Mouse (Mus musculus) c-Kit-positive CD71-negative TER-119-negative erythroid progenitor cells, embryonic 14.5 days (primary cell): ENCODE measurements around the gene Cox4i2.
A peak's percentile ranks its signal among the peaks of the same experiment; 100 is the strongest.

Experiments used
- DNase-seq: peaks from one replicate; pipeline ENCODE4 v3.0.0-alpha.2; 2013; ENCODE audit warnings: low read depth

Cox4i2 gene

DNA sequence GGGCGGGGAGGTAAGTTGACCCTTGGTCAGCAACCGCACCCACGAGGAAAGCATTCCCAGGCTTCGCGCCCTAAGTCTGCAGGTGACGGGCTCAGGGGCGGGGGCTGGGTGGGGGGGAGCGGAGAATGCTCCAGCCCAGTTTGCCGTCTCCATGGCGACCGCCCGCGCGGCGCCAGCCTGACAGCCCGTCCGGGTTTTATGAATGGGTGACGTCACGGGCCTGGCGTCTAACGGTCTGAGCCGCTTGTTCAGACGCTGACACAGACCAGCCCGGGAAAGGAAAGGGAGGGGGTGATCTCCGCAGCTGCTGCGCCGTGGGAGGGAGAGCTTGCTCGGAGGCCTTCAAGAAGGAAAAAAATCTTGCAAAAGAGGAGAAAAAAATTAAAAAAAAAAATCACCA is 19.0 kb upstream of the Cox4i2 start:
- DNase-seq = no peak

- DNase-seq = peak; percentile 87
These were observed 17.8 kb upstream of the Cox4i2 start, which contains the start of gene Id1 for GRCm38 (mm10) chr2:152736090-152736601. Gene Id1 (plus strand): TSS chr2:152736251.

- DNase-seq = no peak
These were observed 17.2 kb upstream of the Cox4i2 start for GRCm38 (mm10) chr2:152736748-152737147.

DNA sequence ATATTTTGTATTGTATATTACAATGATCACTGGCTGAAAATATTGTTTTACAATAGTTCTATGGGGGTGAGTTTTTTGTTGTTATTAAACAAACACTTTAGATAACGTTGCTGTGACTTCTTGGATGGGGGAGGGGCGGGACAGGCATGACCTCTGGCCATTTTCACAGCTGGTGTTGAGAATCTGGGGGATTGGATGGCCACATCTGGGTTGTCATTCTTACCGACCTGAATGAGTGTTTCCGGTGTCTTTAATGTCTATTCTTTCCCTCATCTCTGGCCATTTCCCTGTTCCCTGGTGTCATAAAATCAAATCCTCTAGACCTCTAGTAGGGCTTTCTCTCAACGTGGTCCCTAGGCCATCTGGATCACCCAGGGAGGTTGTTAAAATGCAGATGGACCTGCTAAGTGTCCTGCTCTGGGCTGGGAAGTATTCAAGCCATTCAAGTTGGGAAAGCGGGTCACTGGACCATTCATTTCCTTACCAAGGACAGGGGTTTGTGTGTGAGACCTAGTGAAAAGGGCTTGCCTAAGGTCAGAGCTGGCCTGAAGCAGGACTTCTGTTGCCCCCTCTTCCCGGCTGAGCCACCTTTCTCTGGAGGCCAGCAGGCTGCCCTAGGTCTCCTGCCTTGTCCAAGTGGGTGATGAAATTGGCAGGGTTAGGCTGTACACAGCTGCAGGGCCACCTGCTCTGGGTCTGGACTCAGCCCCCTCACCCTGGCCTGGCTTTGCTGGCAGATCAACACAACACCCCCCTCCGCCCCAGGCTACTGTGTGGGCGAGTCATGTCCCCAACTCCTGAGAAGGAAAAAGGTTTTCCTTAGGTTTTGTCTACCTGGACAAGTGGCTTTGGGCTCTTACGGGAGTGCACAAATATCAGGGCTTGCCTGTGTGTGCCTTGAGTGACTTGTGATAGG is 16.4 kb upstream of the Cox4i2 start:
- no peak for DNase-seq

DNA sequence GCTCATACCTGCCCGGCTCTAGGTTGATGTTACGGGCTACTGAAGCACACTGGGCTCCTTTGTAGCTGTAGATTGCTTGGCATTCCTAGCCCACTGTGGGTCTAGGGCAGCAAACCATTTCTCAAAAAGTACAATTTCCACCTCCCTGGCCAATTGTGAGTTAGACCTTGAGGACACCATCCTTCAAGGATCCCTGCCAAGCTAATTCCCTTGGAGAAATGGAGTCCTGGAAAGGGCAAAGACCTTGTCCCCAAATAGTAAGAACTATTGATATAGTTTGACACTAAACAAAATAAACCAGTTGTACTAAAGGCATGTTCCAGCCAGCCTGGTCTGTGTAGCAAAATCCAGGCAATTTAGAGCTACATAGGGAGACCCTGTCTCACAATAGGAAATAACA is 15.6 kb upstream of the Cox4i2 start:
- no peak for DNase-seq

- no peak for DNase-seq
These were observed 14.7 kb upstream of the Cox4i2 start for GRCm38 (mm10) chr2:152739031-152739841.

DNA sequence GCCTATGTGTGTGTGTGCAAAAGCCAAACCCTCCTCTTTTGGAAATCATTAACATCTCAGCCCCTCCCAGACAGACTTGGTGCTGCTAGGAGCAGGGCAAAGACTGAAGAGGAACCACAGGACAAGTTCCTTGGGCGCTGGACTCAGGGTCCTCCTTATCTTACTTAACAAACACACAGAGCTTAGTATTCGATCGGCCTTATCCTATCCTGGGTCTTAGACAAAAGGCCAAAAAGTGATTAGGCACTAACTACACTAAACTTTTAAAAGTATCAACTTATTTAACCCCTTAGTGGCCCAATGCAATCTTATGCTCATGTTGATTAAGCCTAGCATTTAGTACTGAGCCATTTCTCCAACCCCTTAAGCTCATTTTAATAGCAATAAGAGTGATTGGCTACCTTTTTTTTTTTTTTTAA is 14.1 kb upstream of the Cox4i2 start:
- DNase-seq = no peak

GRCm38 (mm10) chr2:152740490-152740889 is 13.5 kb upstream of the Cox4i2 start:
- DNase-seq = no peak

- DNase-seq = peak; percentile 81
These were observed 12.6 kb upstream of the Cox4i2 start for GRCm38 (mm10) chr2:152741153-152742041.

- DNase-seq = no peak
These were observed 11.5 kb upstream of the Cox4i2 start for GRCm38 (mm10) chr2:152742435-152742834.

- no peak for DNase-seq
These were observed 2.8 kb downstream of the Cox4i2 start for GRCm38 (mm10) chr2:152756474-152757393.

- no peak for DNase-seq
These were observed 3.5 kb downstream of the Cox4i2 start for GRCm38 (mm10) chr2:152757478-152757877.

GRCm38 (mm10) chr2:152758351-152758750 is 4.4 kb downstream of the Cox4i2 start:
- no peak for DNase-seq

DNA sequence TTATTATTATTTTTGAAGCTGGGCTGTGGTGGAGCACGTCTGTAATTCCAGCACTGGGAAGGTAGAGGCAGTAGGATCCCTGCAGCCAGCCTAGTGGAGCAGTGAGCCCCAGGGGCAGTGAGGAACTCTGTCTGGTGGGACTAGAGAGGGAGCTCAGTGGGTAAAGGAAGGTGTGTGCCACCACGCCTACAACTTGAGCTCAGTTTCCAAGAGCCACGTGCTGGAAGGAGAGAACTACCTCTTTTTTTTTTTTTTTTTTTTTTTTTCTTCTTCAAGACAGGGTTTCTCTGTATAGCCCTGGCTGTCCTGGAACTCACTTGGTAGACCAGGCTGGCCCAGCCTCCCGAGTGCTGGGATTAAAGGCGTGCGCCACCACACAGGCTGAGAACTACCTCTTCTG is 9.3 kb downstream of the Cox4i2 start:
- DNase-seq = no peak

DNA sequence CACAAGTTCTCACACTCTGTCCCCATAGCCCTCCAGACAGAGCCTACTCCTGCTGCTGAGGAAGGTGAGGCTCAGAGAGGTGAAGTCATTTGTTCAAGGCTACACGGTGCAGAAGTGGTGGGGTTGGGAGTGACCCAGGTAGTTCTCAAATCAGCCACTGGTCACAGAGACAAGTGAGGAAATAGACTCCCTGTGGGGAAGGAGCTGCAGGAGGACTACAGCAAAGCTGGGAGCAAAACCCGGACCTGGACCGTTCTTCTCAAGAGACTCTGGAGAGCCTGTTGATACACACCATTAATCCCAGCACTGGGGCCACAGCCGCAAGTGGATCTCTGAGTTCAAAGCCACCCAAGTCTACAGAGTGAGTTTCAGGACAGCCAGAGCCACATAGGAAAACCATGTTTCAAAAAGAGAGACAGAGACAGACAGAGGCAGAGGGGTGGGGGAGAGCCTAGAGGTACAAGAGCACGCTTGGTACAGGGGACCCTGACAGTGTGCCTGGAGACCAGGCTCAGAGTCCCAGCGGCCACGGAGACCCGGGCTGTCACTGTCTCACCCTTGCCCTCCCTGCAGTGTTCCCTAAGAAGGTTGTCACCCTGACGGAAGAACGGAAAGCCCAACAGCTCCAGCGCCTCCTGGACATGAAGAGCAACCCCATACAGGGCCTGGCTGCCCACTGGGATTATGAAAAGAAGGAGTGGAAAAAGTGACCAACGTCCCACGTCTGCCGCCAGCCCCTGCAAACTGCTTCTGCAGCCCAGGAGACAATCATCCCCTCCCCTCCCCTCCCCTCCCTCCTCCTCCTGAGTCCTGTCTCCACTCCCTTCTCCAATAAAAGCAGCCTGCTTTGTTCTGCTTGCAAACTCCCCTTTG is 10.4 kb downstream of the Cox4i2 start:
- DNase-seq = no peak

- no peak for DNase-seq
These were observed 11.2 kb downstream of the Cox4i2 start for GRCm38 (mm10) chr2:152765045-152765674.

- peak; percentile 90 for DNase-seq
These were observed 12.6 kb downstream of the Cox4i2 start for GRCm38 (mm10) chr2:152766387-152767123.

GRCm38 (mm10) chr2:152767618-152768271 is 13.8 kb downstream of the Cox4i2 start:
- no peak for DNase-seq
